Mouse (Mus musculus) hindbrain, postnatal 0 days (tissue): ENCODE results near the gene Ttc23. TPM values are rescaled to one million over a fixed set of nuclear protein-coding genes. Genes with fewer than 3 reads are reported as not detected.
A peak's percentile ranks its signal among the peaks of the same experiment; 100 is the strongest.

Source experiments
- ATAC-seq: fragments of 200-750 bp; cut with Nextera tagmentation; 2 replicates; pipeline ENCODE4 v1.8.0; 2017; ENCODE audit warnings: mild to moderate bottlenecking, moderate TSS enrichment, moderate library complexity
- DNase-seq: peaks from one replicate; pipeline ENCODE4 v3.0.0-alpha.2; 2015; ENCODE audit warnings: low spot score
- H3K27ac ChIP-seq: fragments of 300-500 bp; sonication (generic); 2 replicates; pipeline ENCODE4 v1.5.1; 2014; ENCODE audit warnings: mild to moderate bottlenecking
- H3K27me3 ChIP-seq: fragments of 300-500 bp; sonication (generic); 2 replicates; pipeline ENCODE4 v1.6.1; 2014; ENCODE audit warnings: low read length, mixed read lengths; ENCODE audit not compliant: insufficient read depth
- H3K36me3 ChIP-seq: fragments of 300-500 bp; sonication (generic); 2 replicates; pipeline ENCODE4 v1.6.1; 2014; ENCODE audit warnings: low read length, mixed read lengths; ENCODE audit not compliant: insufficient read depth
- H3K4me1 ChIP-seq: fragments of 300-500 bp; sonication (generic); 2 replicates; pipeline ENCODE4 v1.6.1; 2014; ENCODE audit warnings: antibody characterized with exemption, low read length, mixed read lengths; ENCODE audit not compliant: insufficient read depth
- H3K4me2 ChIP-seq: fragments of 300-500 bp; sonication (generic); 2 replicates; pipeline ENCODE4 v1.6.1; 2014; ENCODE audit warnings: low read depth, mild to moderate bottlenecking, low read length, moderate library complexity, mixed read lengths
- H3K4me3 ChIP-seq: fragments of 300-500 bp; sonication (generic); 2 replicates; pipeline ENCODE4 v1.5.1; 2014; ENCODE audit warnings: low read length
- H3K9ac ChIP-seq: fragments of 300-500 bp; sonication (generic); replicated peaks from 2 replicates; pipeline ENCODE4 v1.6.1; 2014; ENCODE audit warnings: mild to moderate bottlenecking, low read length, moderate library complexity, mixed read lengths
- H3K9me3 ChIP-seq: fragments of 300-500 bp; sonication (generic); 2 replicates; pipeline ENCODE4 v1.6.1; 2016; ENCODE audit warnings: low read length, mixed read lengths
- CTCF ChIP-seq: IDR thresholded peaks from 2 replicates; pipeline ENCODE4 v1.5.1; 2016; ENCODE audit warnings: antibody characterized with exemption, control low read depth, low read depth
- WGBS: fragments of 180-500 bp; shearing (Covaris S2); extraction: QIAGEN DNeasy Blood & Tissue Kit; methylation state at CpG from one replicate; pipeline ENCODE4 v1.1.7; 2014; 5-methylcytosine and 5-hydroxymethylcytosine counted together
- polyA plus RNA-seq: library from polyadenylated mRNA; unstranded; fragments of >200 nt; fragmentation: Nextera tagmentation; extraction: Ambion mirVana; gene quantifications from 2 replicates; pipeline ENCODE4 v1.2.1, GENCODE M21; 2015
- total RNA-seq: library from RNA; depleted of rRNA; stranded (reverse); fragments of >200 nt; gene quantifications from 2 replicates; pipeline ENCODE4 v1.2.3, GENCODE M21; 2014; rRNA removed

The Ttc23 gene
- total RNA-seq: 4.3 and 5.3 TPM in 2 replicates
- polyA plus RNA-seq: 6.2 and 8.2 TPM in 2 replicates

- peak within 1 kb of the TSS; percentile 62 for H3K4me2 ChIP-seq
- 2% methylated on average over 5 of the region's 5 CpGs for whole genome bisulfite sequencing
- H3K36me3 ChIP-seq: no peaks in the 10 kb centered on the region
- peak within 1 kb of the TSS; percentile 71 for H3K9ac ChIP-seq
- ATAC-seq (no peak), DNase-seq (peak; percentile 76)
- H3K9me3 ChIP-seq: no peaks in the 10 kb centered on the region
- peaks cover 6% of the 10 kb centered on the region; the same call in 1 of the 2 replicates for H3K4me1 ChIP-seq
- TF ChIP-seq CTCF: no peak
- H3K27me3 ChIP-seq: no peaks in the 10 kb centered on the region
- no peak within 1 kb of the TSS for H3K27ac ChIP-seq
- H3K4me3 ChIP-seq: peak within 1 kb of the TSS; percentile 75
Measured at GRCm38 (mm10) chr7:67647277-67647676, at the start of gene Ttc23. TSS of gene Ttc23 (plus strand) at chr7:67647410.

- no peaks in the 10 kb centered on the region for H3K9me3 ChIP-seq
- H3K36me3 ChIP-seq: no peaks in the 10 kb centered on the region
- no peak overlapping the region for H3K27ac ChIP-seq
- DNase-seq (peak; percentile 34), ATAC-seq (no peak)
- 66% methylated on average over 3 of the region's 3 CpGs for WGBS
- H3K9ac ChIP-seq: no peak overlapping the region
- no peak for TF ChIP-seq CTCF
- no peak overlapping the region for H3K4me2 ChIP-seq
- H3K4me3 ChIP-seq: no peak overlapping the region
- no peaks in the 10 kb centered on the region for H3K27me3 ChIP-seq
- H3K4me1 ChIP-seq: no peaks in the 10 kb centered on the region
Measured at GRCm38 (mm10) chr7:67598050-67598449, 49.2 kb upstream of the Ttc23 start.

DNA sequence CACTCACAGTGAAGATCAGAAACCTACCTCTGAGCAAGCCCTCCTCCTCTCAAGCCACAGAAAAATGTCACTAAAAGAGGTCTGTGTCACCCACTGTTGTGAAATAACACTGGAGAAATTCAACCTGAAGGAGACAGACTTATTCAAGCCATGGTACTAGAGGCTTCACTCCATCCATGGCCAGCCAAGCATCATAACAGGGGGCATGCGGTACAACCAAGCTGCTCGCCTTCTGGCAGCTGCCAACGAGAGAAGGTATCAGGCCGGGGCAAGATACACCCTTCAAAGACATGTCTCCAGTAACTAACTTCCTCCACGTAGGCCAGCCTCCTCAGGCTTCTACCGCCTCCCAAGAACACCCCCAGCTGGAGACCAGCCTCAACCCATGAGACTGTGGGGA, 42.1 kb upstream of the Ttc23 start:
- 83% methylated on average over 6 of the region's 6 CpGs for WGBS
- Histone ChIP-seq H3K4me3 (no peak overlapping the region), H3K36me3 (no peaks in the 10 kb centered on the region), H3K27me3 (no peaks in the 10 kb centered on the region), H3K9ac (no peak overlapping the region), H3K27ac (no peak overlapping the region), H3K4me1 (0 out of 2 replicates have a peak, but pooled peaks cover 4% of the 10 kb centered on the region), H3K4me2 (no peak overlapping the region), H3K9me3 (no peaks in the 10 kb centered on the region)
- no peak for ATAC-seq
- no peak for TF ChIP-seq CTCF
- DNase-seq: no peak

DNA sequence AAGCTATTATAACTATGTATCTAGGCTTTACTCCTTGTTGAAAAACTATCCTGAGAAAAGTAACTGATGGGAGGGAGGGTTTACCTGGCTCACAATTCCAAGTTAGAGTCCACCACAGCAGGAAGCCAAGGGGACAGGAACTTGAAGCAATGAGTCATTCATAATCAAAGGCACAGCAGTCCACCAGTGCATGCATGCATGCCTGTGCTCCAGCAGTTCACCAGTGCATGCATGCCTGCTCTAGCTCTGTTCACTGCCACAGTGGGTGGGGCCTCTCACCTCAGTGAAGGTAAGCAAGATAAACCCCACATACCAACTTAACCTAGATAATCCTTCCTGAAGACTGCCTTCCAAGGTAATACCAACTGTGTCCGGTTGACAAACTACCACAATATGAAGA, 41.0 kb upstream of the Ttc23 start:
- 81% methylated on average over 1 of the region's 1 CpGs for WGBS
- no peak for ATAC-seq
- no peak for DNase-seq

DNA sequence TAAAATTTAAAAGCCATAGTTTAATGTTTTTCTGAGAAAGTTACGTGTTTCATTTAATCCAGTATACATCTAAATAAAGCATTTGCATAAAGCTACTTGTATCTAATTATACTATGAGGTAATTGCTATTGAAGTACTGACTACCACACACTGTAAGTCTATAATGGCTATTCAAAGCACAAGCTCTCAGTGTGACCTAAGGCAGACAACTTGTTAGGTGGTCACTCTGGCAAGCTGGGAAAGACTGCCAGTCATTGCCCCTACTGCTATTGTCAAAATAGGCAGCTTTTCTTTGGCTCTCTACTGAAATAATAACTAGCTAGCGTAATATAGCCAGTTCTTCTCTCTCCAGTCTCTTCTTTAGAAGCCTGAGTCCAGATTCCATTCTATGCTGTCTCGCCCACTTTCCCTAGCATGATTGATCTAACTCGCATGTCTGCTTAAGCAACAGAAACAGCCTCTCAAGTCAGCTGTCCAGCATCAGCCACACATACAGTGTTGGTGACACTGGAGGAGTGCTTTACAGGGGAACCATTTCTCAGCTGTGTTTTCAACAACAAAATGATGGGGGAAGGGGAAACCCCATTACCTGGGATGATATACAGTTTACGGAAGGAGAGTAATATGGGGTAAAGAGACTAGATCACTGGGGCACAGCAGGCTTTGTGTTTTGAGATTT, 39.4 kb upstream of the Ttc23 start:
- ATAC-seq (no peak), DNase-seq (no peak)
- no peak for TF ChIP-seq CTCF

More for the DNA sequence above, 41.0 kb upstream of the Ttc23 start:
- no peak overlapping the region for H3K4me2 ChIP-seq
- no peaks in the 10 kb centered on the region for H3K9me3 ChIP-seq
- H3K27me3 ChIP-seq: no peaks in the 10 kb centered on the region
- no peak overlapping the region for H3K4me3 ChIP-seq
- H3K9ac ChIP-seq: no peak overlapping the region
- H3K36me3 ChIP-seq: no peaks in the 10 kb centered on the region
- TF ChIP-seq CTCF: no peak
- H3K27ac ChIP-seq: no peak overlapping the region
- H3K4me1 ChIP-seq: 0 out of 2 replicates have a peak, but pooled peaks cover 4% of the 10 kb centered on the region

GRCm38 (mm10) chr7:67608348-67609024, 38.7 kb upstream of the Ttc23 start:
- Histone ChIP-seq H3K4me3 (no peak overlapping the region), H3K9ac (no peak overlapping the region), H3K27me3 (no peaks in the 10 kb centered on the region), H3K9me3 (no peaks in the 10 kb centered on the region), H3K27ac (peak overlapping the region; percentile 15; the same call in 1 of the 2 replicates), H3K4me1 (0 out of 2 replicates have a peak, but pooled peaks cover 4% of the 10 kb centered on the region), H3K36me3 (no peaks in the 10 kb centered on the region), H3K4me2 (no peak overlapping the region)
- 40% methylated on average over 4 of the region's 4 CpGs for WGBS
- no peak for TF ChIP-seq CTCF
- ATAC-seq (no peak), DNase-seq (no peak)

More for the DNA sequence above, 39.4 kb upstream of the Ttc23 start:
- Histone ChIP-seq H3K4me3 (no peak overlapping the region), H3K36me3 (no peaks in the 10 kb centered on the region), H3K4me1 (0 out of 2 replicates have a peak, but pooled peaks cover 4% of the 10 kb centered on the region), H3K27ac (peak overlapping the region; percentile 15; the same call in 1 of the 2 replicates), H3K4me2 (no peak overlapping the region), H3K27me3 (no peaks in the 10 kb centered on the region), H3K9ac (no peak overlapping the region), H3K9me3 (no peaks in the 10 kb centered on the region)
- WGBS: 59% methylated on average over 5 of the region's 5 CpGs
